Mouse (Mus musculus) neutrophil, adult 65 days (primary cell): Measurements from ENCODE around the gene Mslnl. TPM values are rescaled to one million over a fixed set of nuclear protein-coding genes. Genes with fewer than 3 reads are reported as not detected.

Experiments
- total RNA-seq: library from RNA; stranded (reverse); gene quantifications from 2 replicates; pipeline ENCODE4 v1.2.4, GENCODE M21; 2023

Gene Mslnl
- total RNA-seq = not detected in 2 replicates

GRCm38 (mm10) chr17:25735745-25736144, at the start of gene Mslnl:
Mslnl (plus strand) TSS chr17:25736042.

DNA sequence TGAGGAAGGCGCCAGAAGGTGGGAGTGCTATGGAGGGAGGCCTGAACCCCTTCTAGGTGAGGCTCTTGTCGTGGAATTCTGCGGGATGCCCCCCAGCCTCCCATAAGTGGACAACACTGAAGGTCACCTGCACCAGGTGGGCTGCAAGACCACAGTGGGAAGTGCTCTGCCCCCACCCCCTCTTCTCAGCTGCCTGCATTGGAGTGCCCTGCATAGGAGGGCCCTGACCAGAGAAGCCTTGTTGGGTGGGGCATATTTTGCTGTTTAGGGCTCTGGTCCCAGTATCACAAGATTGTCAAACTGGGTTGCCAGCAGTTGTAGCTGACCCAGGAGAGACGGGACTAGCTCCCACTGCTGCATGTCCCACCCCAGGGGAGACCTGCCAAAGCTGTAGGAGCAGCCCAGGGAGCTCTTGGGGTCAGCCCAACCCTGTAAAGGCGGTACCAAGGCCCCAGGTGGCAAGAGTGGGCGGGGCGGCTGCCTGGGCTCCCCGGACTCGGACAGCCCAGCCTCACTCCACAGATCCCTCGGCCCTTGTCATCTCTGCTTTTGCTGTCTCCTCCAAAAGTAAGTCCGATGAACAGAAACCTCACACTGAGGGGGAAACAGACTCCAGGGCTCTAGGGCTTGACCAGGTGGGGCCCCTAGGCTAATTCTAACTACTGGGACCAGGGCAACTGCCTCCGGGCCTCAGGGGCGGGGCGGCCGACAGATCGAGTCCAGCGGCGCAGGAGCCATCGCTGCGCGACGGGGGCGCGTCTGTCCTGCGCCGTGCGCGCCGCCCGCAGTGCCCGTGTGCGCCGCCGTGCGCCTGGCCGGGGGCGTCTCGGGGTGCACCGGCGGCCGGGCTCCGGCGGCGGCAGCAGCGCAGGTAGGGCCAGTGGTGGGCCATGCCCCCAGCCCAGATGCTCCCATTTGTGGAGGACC, 18.9 kb upstream of the Mslnl start, which contains the start of gene Gng13:
Gene Gng13 (plus strand): TSS at position 461 of the 927 bp plus-strand sequence.

GRCm38 (mm10) chr17:25727265-25728008, 8.4 kb upstream of the Mslnl start, which contains the start of the genes Chtf18 and Rpusd1:
Chtf18 (minus strand) TSS chr17:25727419.
Rpusd1 (plus strand) TSS chr17:25727670.

GRCm38 (mm10) chr17:25754241-25754640, 18.4 kb downstream of the Mslnl start, which contains the start of gene Msln:
Msln (minus strand) TSS chr17:25754378.

GRCm38 (mm10) chr17:25773549-25774120, 37.8 kb downstream of the Mslnl start, which contains the start of gene Narfl:
Narfl (plus strand) TSS chr17:25773776.

GRCm38 (mm10) chr17:25785281-25785745, 49.5 kb downstream of the Mslnl start, which contains the start of gene Haghl:
Haghl (minus strand) TSS chr17:25785673.

DNA sequence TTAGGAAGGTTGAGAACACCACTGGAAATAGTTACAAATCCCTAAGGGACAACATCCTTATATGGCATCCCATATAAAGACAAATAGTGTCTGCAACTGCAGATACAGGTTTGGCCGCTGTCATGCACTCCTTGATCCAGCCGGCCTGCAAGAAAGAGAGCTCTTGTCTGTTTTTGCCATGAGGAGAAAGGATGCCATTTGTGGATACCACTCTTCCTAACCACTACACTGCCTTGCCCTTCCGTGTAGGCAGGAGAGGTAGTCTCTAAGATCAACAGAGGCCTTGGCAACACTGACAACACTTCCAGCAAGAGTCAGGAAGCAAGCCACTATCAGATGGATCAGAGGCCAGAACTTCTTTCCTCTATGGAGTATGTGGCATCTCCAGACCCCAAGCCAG, 50.4 kb downstream of the Mslnl start, which contains the start of gene Ccdc78:
Gene Ccdc78 (plus strand): TSS at position 301 of the 400 bp plus-strand sequence.

DNA sequence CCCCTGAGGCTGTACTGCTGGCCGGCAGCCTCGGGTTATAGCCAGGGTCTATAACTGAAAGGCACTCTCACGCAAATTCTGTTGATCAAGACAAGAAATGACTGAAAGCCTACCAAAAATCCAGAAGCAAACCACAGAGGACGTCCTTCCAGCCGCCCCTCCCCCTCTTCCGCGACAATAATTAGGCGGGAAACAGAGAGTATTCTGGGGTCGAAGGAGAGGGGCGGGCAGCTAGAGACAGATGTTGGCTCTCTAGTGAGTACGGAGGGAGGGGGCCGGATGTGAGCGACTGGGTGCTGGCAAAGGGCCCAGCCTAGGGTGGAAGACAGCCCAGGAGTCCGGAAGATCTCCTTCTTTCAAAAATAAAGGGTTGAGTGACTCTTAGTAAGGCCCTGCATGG, 56.8 kb downstream of the Mslnl start, which contains the start of gene Fam173a:
Gene Fam173a (minus strand): TSS at position 287 of the 400 bp plus-strand sequence.

DNA sequence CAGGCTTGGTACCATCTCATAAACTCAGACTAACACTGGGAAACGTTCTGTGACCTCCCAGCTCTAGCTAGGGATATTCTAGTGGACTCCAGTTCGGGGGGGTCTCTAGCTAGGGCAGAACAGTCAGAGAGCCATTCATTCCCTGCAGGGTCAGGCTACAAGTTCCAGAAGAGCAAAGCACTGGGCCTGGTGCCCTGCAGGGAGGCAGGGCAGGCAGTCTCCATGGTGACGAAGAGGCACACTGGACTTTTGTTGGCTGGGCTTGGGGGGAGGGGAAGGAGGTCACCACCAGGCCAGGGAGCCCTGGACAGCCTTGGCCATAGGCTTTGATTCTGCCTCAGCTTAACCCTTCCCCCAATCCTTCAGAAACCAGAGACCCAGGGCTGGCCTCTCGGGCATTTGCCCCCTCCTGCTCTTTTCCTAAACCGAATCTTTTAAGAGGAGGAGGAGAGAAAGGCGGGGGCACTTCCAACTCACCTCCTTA, 59.8 kb downstream of the Mslnl start, which contains the start of gene AC134908.4:
Gene AC134908.4 (minus strand): TSS at position 51 of the 484 bp plus-strand sequence.

DNA sequence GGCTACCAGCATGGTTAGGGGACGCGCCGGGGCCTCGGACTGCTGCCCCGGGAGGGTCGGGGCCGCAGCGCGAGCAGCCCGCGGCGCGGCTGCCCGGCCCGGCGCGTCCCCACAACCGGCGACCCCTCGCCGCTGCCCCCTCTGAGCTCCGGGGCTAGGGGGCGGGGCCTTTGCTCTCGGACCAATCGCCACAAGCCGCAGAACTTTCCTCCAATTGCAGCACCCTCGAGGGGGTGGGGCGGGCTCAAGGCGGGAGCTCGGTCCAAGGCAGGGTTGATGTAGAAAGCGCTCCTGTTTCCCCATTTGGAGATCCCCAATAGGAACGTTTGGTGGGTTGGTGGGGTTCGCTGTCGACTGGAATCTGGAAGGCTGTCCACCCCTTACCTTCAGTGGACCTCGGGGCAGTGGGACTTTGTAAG, 61.1 kb downstream of the Mslnl start, which contains the start of gene Metrn:
Gene Metrn (minus strand): TSS at position 186 of the 419 bp plus-strand sequence.

Other genes starting within 250 kb of the Mslnl start
- gene Sstr5, start 238.8 kb upstream of the Mslnl start, total RNA-seq = not detected in 2 replicates
- not detected in 2 replicates for gene Sox8, start 165.4 kb upstream of the Mslnl start, total RNA-seq
- 8.7 and 10.5 TPM in 2 replicates for gene Lmf1, start 157.0 kb upstream of the Mslnl start, total RNA-seq
- not detected in 2 replicates for gene Gng13, start 18.9 kb upstream of the Mslnl start, total RNA-seq
- gene Chtf18, start 8.6 kb upstream of the Mslnl start, total RNA-seq = 9.7 and 18.7 TPM in 2 replicates
- gene Rpusd1, start 8.4 kb upstream of the Mslnl start, total RNA-seq = 4.5 TPM in 2 replicates
- 0.88 TPM in 1 of 2 replicates, not detected in the other for gene Msln, start 18.3 kb downstream of the Mslnl start, total RNA-seq
- gene Narfl, start 37.7 kb downstream of the Mslnl start, total RNA-seq = 24.6 and 35.5 TPM in 2 replicates
- 10.2 and 14.6 TPM in 2 replicates for gene Haghl, start 49.6 kb downstream of the Mslnl start, total RNA-seq
- 0.22 TPM in 1 of 2 replicates, not detected in the other for gene Ccdc78, start 50.5 kb downstream of the Mslnl start, total RNA-seq
- gene Fam173a, start 56.9 kb downstream of the Mslnl start, total RNA-seq = 25.4 and 34.7 TPM in 2 replicates
- not detected in 2 replicates for gene AC134908.4, start 59.6 kb downstream of the Mslnl start, total RNA-seq
- gene Metrn, start 61.1 kb downstream of the Mslnl start, total RNA-seq = 10.9 and 16.2 TPM in 2 replicates
- 0.11 TPM in 1 of 2 replicates, not detected in the other for gene Fbxl16, start 73.0 kb downstream of the Mslnl start, total RNA-seq
- 13.3 and 17.6 TPM in 2 replicates for gene Wdr24, start 87.6 kb downstream of the Mslnl start, total RNA-seq
- 7.7 and 8.2 TPM in 2 replicates for gene Jmjd8, start 92.8 kb downstream of the Mslnl start, total RNA-seq
- 35.4 and 46.5 TPM in 2 replicates for gene Stub1, start 97.4 kb downstream of the Mslnl start, total RNA-seq
- gene Rhbdl1, start 101.3 kb downstream of the Mslnl start, total RNA-seq = 0.64 and 1.3 TPM in 2 replicates
- gene Gm20683, start 105.7 kb downstream of the Mslnl start, total RNA-seq = 1.7 and 2.8 TPM in 2 replicates
- 26.5 and 33.7 TPM in 2 replicates for gene Rhot2, start 108.8 kb downstream of the Mslnl start, total RNA-seq
- 21.9 and 25.5 TPM in 2 replicates for gene Wdr90, start 125.5 kb downstream of the Mslnl start, total RNA-seq
- gene Mcrip2, start 132.7 kb downstream of the Mslnl start, total RNA-seq = 1.4 and 3.2 TPM in 2 replicates
- 6.4 and 6.5 TPM in 2 replicates for gene Mettl26, start 139.0 kb downstream of the Mslnl start, total RNA-seq
- gene Wfikkn1, start 144.8 kb downstream of the Mslnl start, total RNA-seq = 2.1 and 4.1 TPM in 2 replicates
- gene Rab40c, start 183.7 kb downstream of the Mslnl start, total RNA-seq = 13.0 and 17.4 TPM in 2 replicates
- gene Pigq, start 208.9 kb downstream of the Mslnl start, total RNA-seq = 34.9 and 36.2 TPM in 2 replicates
- gene Nhlrc4, start 208.9 kb downstream of the Mslnl start, total RNA-seq = not detected in 2 replicates
- gene A930017K11Rik, start 216.5 kb downstream of the Mslnl start, total RNA-seq = not detected in 2 replicates
- 12.0 and 19.3 TPM in 2 replicates for gene Capn15, start 249.8 kb downstream of the Mslnl start, total RNA-seq